Mouse (Mus musculus) cortical plate, adult 2 months (tissue): ENCODE data around the gene D130043K22Rik.

ENCODE experiments used
- CTCF ChIP-seq: fragments of 200-500 bp; IDR thresholded peaks from 2 replicates; pipeline ENCODE4 v1.5.1; 2011; ENCODE audit warnings: mild to moderate bottlenecking, control low read depth, low read length; ENCODE audit not compliant: insufficient read depth; ENCODE audit errors: extremely low read depth
- POLR2A ChIP-seq: fragments of 200-500 bp; IDR thresholded peaks from 2 replicates; pipeline ENCODE4 v1.6.1; 2011; ENCODE audit warnings: mild to moderate bottlenecking, low read length, control low read depth; ENCODE audit not compliant: insufficient read depth; ENCODE audit errors: extremely low read depth

DNA sequence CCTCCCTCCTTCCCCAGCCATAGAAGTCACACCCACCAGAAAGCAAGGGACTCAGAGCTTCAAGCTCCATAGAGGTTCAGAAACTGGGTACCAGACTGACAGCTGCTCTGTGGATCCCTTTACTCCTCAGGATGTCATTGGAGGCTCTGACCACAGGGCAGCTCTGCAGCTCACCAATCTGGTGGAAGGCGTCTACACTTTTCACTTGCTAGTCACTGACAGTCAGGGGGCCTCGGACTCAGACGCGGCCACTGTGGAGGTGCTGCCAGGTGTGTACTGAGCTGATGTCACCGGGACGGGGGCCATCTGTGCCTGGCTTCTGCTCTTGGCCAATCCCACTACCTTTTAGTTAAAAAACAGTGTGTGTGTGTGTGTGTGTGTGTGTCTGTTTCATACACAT is 37.5 kb downstream of the D130043K22Rik start:
- TF ChIP-seq CTCF, result no peak
- no peak for TF ChIP-seq POLR2A
